Mouse (Mus musculus) E14TG2a.4 (cell line): ENCODE measurements around the gene Clasp1.

Source experiments
- H3K27me3 ChIP-seq: 2 replicates; pipeline ENCODE4 v1.6.1; 2014; ENCODE audit warnings: low read length, control low read depth; ENCODE audit not compliant: insufficient read depth
- H3K36me3 ChIP-seq: 2 replicates; pipeline ENCODE4 v1.6.1; 2014; ENCODE audit warnings: low read length, control low read depth; ENCODE audit not compliant: insufficient read depth
- H3K4me1 ChIP-seq: replicated peaks from 2 replicates; pipeline ENCODE4 v1.6.1; 2014; ENCODE audit warnings: low read depth, low read length, control low read depth
- H3K4me3 ChIP-seq: replicated peaks from 2 replicates; pipeline ENCODE4 v1.5.1; 2014; ENCODE audit warnings: mild to moderate bottlenecking, low read length
- H3K9me3 ChIP-seq: 2 replicates; pipeline ENCODE4 v1.6.1; 2014; ENCODE audit warnings: low read length, control low read depth
- CTCF ChIP-seq: conservative IDR thresholded peaks from 2 replicates; pipeline ENCODE4 v1.5.1; 2014; ENCODE audit warnings: low read length
- NANOG ChIP-seq: IDR thresholded peaks from 2 replicates; pipeline ENCODE4 v1.6.1; 2014; ENCODE audit warnings: borderline replicate concordance, low read length, mixed read lengths
- POU5F1 ChIP-seq: IDR thresholded peaks from 2 replicates; pipeline ENCODE4 v1.6.1; 2014; ENCODE audit warnings: low read length, borderline replicate concordance

Gene Clasp1

DNA sequence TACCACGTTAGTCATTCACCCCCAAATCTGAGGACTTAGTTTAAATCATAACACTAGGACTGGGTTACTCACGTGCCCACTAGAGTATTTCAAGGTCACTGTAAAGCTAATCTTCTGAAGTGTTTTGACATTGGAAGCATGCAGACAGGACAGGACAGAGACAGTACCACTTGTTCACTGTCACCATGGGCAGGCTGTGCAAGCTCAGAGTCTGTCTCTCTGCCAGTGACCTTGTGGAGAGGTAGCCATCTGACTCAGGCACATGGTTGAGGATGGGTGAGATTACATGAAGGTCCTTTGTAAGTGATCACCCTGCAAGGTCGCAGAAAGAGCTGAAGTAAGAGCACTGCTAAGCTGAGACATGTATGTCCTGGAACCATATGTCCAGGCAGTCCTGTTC lies 122.1 kb downstream of the Clasp1 start:
- H3K4me1 ChIP-seq, result no peaks in the 10 kb centered on the region
- H3K27me3 ChIP-seq, result no peaks in the 10 kb centered on the region
- peaks cover 89% of the 10 kb centered on the region for H3K36me3 ChIP-seq
- TF ChIP-seq CTCF, result no peak
- no peak for TF ChIP-seq NANOG
- TF ChIP-seq POU5F1, result no peak
- H3K9me3 ChIP-seq, result peaks cover 2% of the 10 kb centered on the region
- H3K4me3 ChIP-seq, result no peak overlapping the region

GRCm38 (mm10) chr1:118511738-118512530 lies 123.1 kb downstream of the Clasp1 start:
- TF ChIP-seq NANOG, result no peak
- no peak for TF ChIP-seq CTCF
- no peak for TF ChIP-seq POU5F1
- H3K9me3 ChIP-seq, result peaks cover 6% of the 10 kb centered on the region
- H3K27me3 ChIP-seq, result no peaks in the 10 kb centered on the region
- H3K4me3 ChIP-seq, result no peak overlapping the region
- no peaks in the 10 kb centered on the region for H3K4me1 ChIP-seq
- H3K36me3 ChIP-seq, result peaks cover 86% of the 10 kb centered on the region

DNA sequence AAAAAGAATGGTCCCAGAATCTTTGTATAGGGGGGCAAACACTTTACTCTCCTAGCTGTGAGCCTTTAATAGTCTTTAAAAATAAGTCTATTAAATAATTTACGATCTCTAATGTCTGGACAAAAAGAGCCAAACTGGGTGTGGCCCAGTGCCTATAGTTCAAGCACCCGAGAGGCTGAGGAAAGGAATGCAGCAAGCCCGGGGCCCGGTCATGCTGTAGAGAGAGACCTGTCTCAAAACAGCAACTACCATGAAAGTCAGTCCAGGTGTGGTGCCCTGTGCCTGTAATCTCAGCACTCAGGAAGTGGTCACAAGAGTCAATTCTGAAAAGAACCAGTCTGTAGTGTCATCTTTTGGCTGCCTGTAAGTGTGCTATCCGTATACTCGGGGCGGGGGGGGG lies 127.4 kb downstream of the Clasp1 start:
- Histone ChIP-seq H3K4me1 (no peaks in the 10 kb centered on the region), H3K9me3 (peaks cover 6% of the 10 kb centered on the region), H3K36me3 (peaks cover 68% of the 10 kb centered on the region), H3K27me3 (no peaks in the 10 kb centered on the region), H3K4me3 (no peak overlapping the region)
- TF ChIP-seq NANOG, result no peak
- TF ChIP-seq CTCF, result no peak
- TF ChIP-seq POU5F1, result no peak

GRCm38 (mm10) chr1:118523161-118523560 lies 134.3 kb downstream of the Clasp1 start:
- H3K9me3 ChIP-seq, result no peaks in the 10 kb centered on the region
- peaks cover 55% of the 10 kb centered on the region for H3K36me3 ChIP-seq
- no peaks in the 10 kb centered on the region for H3K4me1 ChIP-seq
- no peak overlapping the region for H3K4me3 ChIP-seq
- H3K27me3 ChIP-seq, result no peaks in the 10 kb centered on the region
- TF ChIP-seq NANOG (no peak), POU5F1 (no peak), CTCF (no peak)

DNA sequence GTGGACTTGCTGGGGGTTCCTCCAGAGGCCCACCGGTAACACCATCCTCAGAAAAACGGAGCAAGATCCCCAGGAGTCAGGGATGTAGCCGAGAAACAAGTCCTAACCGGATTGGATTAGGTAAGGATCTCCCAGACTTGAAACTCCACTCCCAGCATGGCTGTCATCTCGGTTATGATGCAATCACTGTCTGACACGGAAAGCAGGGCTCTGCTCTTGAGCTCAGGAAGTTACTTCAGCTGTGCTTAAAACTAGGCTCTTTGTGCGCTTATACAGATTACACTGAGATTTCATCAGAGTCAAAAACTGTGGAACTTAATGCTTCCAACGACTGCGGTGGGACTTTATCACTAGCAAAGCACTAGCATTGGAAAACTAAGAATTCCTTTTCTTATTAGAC lies 136.5 kb downstream of the Clasp1 start:
- Histone ChIP-seq H3K36me3 (peaks cover 47% of the 10 kb centered on the region), H3K9me3 (no peaks in the 10 kb centered on the region), H3K27me3 (no peaks in the 10 kb centered on the region), H3K4me3 (no peak overlapping the region), H3K4me1 (no peaks in the 10 kb centered on the region)
- no peak for TF ChIP-seq NANOG
- TF ChIP-seq POU5F1, result no peak
- TF ChIP-seq CTCF, result no peak

GRCm38 (mm10) chr1:118529213-118529612 lies 140.4 kb downstream of the Clasp1 start:
- TF ChIP-seq NANOG, result no peak
- TF ChIP-seq CTCF, result peak; percentile 80
- Histone ChIP-seq H3K36me3 (peaks cover 54% of the 10 kb centered on the region), H3K27me3 (no peaks in the 10 kb centered on the region), H3K9me3 (no peaks in the 10 kb centered on the region), H3K4me3 (no peak overlapping the region), H3K4me1 (no peaks in the 10 kb centered on the region)

DNA sequence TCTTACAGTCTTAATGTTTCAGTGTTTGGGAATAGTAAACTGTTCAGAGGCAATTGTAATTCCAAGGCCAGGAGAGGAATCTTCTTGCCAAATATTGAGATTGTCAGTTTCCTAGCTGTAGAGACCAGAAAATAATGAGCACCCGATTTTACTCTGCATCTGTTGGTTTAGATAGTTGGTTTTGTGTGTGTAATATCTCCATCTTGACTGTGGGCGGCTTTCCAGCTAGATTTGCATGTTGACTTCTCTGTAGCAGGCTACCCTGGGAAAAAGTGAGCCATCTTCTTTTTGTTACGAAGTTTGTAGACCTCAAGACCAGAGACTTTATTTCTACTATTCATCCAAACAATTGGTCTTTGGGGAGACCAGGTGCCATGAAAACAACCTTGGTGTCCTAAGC lies 142.4 kb downstream of the Clasp1 start:
- Histone ChIP-seq H3K4me1 (no peaks in the 10 kb centered on the region), H3K27me3 (no peaks in the 10 kb centered on the region), H3K9me3 (no peaks in the 10 kb centered on the region), H3K4me3 (no peak overlapping the region), H3K36me3 (peaks cover 57% of the 10 kb centered on the region)
- TF ChIP-seq NANOG (no peak), POU5F1 (no peak)

GRCm38 (mm10) chr1:118536021-118536420 lies 147.2 kb downstream of the Clasp1 start:
- no peak for TF ChIP-seq NANOG
- no peak for TF ChIP-seq POU5F1
- TF ChIP-seq CTCF, result no peak
- Histone ChIP-seq H3K36me3 (peaks cover 61% of the 10 kb centered on the region), H3K9me3 (no peaks in the 10 kb centered on the region), H3K4me3 (no peak overlapping the region), H3K4me1 (no peaks in the 10 kb centered on the region; the same call in 1 of the 2 replicates), H3K27me3 (no peaks in the 10 kb centered on the region)

DNA sequence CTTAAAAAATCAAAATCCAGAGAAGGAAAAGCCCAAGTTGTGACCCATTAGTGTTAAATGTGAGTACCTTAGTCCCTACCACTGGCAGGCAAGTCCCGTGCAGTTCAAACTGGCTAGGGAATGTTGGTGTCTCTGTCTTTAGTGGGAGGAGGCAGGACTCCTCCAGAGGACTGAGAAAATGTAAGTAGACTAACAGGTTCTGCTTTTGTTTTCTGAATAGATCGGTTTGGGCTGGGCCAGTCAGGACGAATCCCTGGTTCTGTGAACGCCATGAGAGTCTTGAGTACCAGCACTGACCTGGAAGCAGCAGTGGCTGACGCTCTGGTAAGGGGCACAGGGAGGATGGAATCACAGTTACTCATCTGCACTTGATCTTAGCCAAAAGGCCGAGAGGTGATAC lies 150.2 kb downstream of the Clasp1 start:
- no peak for TF ChIP-seq CTCF
- no peak for TF ChIP-seq POU5F1

More for the DNA sequence above, 150.2 kb downstream of the Clasp1 start:
- Histone ChIP-seq H3K27me3 (no peaks in the 10 kb centered on the region), H3K36me3 (peaks cover 59% of the 10 kb centered on the region), H3K4me1 (no peaks in the 10 kb centered on the region; the same call in 1 of the 2 replicates), H3K9me3 (no peaks in the 10 kb centered on the region), H3K4me3 (no peak overlapping the region)
